Mouse (Mus musculus): ENCODE results near the gene Angptl2. TPM values are rescaled to one million over a fixed set of nuclear protein-coding genes. Genes with fewer than 3 reads are reported as not detected.
A peak's percentile ranks its signal among the peaks of the same experiment; 100 is the strongest.

Gene Angptl2
- polyA plus RNA-seq, 1 experiment from 2014 or later, result 5.6 TPM

- Histone ChIP-seq H3K4me2 (ENCODE audit: low read depth, low read length) (no peak overlapping the region), H3K9ac (ENCODE audit: low read depth, low read length) (no peak overlapping the region), H3K9me3 (replicated peaks; ENCODE audit: control insufficient read depth, low read length) (no peaks in the 10 kb centered on the region), H3K27me3 (ENCODE audit: control insufficient read depth, insufficient read depth, low read depth, low read length) (no peaks in the 10 kb centered on the region), H3K4me3 (ENCODE audit: low read depth, low read length) (no peak overlapping the region), H3K4me1 (ENCODE audit: control insufficient read depth, low read depth, low read length) (no peaks in the 10 kb centered on the region; the same call in 1 of the 2 replicates), H3K27ac (ENCODE audit: low read length) (no peak overlapping the region), H3K36me3 (ENCODE audit: control insufficient read depth, insufficient read depth) (no peaks in the 10 kb centered on the region)
- 56% methylated on average over 12 of the region's 12 CpGs for WGBS (ENCODE audit: insufficient replicate concordance)
- ATAC-seq (ENCODE audit: low read depth), result peak; percentile 69
These were observed 38.2 kb upstream of the Angptl2 start for GRCm38 (mm10) chr2:33177443-33178242.

- Histone ChIP-seq H3K36me3 (ENCODE audit: control insufficient read depth, insufficient read depth) (no peaks in the 10 kb centered on the region), H3K4me3 (ENCODE audit: low read depth, low read length) (no peak overlapping the region), H3K4me1 (ENCODE audit: control insufficient read depth, low read depth, low read length) (no peaks in the 10 kb centered on the region; the same call in 1 of the 2 replicates), H3K9ac (ENCODE audit: low read depth, low read length) (no peak overlapping the region), H3K27ac (ENCODE audit: low read length) (no peak overlapping the region), H3K4me2 (ENCODE audit: low read depth, low read length) (no peak overlapping the region), H3K9me3 (replicated peaks; ENCODE audit: control insufficient read depth, low read length) (no peaks in the 10 kb centered on the region), H3K27me3 (ENCODE audit: control insufficient read depth, insufficient read depth, low read depth, low read length) (no peaks in the 10 kb centered on the region)
- 58% methylated on average over 11 of the region's 11 CpGs for WGBS (ENCODE audit: insufficient replicate concordance)
- ATAC-seq (ENCODE audit: low read depth), result no peak
These were observed 37.5 kb upstream of the Angptl2 start for GRCm38 (mm10) chr2:33178243-33178932.

DNA sequence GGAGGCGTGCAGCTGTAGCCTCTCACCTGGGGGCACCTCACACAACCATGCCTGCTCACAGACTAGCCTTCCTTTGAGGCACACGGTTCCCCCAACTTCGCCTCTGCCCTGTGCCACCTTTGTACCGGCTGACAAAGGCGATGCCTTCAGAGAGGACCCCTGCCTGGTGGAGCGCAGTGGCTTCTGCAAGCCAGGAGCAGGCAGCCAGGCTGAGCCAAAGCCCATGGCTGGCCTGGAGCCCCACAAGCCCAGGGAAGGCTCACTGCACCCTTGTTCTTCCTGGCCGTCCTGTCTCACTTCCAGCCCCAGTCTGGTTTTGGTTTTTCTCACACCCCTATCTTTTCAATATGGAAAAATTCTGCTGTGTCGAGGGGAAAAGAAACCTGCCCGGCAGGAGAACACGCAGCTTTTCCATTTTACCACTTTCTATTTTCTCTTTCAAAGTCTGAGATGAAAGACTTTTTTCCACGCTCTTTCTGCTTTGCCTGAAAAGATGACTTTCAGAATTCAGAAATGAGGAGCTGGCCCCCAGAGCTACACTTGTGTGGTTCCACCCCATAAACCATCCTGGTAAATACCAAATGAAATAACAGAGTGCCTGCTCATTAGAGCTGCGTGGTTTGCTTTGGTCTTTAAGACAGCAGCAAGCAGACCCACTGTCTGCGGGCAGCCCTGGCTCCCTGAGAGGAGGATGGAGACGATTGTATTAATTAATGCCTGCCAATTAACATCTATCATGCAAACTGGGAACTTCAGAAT, 36.5 kb upstream of the Angptl2 start:
- 70% methylated on average over 14 of the region's 14 CpGs for WGBS (ENCODE audit: insufficient replicate concordance)
- Histone ChIP-seq H3K4me3 (ENCODE audit: low read depth, low read length) (no peak overlapping the region), H3K9ac (ENCODE audit: low read depth, low read length) (no peak overlapping the region), H3K4me1 (ENCODE audit: control insufficient read depth, low read depth, low read length) (no peaks in the 10 kb centered on the region; the same call in 1 of the 2 replicates), H3K9me3 (replicated peaks; ENCODE audit: control insufficient read depth, low read length) (no peaks in the 10 kb centered on the region), H3K27me3 (ENCODE audit: control insufficient read depth, insufficient read depth, low read depth, low read length) (no peaks in the 10 kb centered on the region), H3K4me2 (ENCODE audit: low read depth, low read length) (no peak overlapping the region), H3K36me3 (ENCODE audit: control insufficient read depth, insufficient read depth) (no peaks in the 10 kb centered on the region), H3K27ac (ENCODE audit: low read length) (no peak overlapping the region)
- ATAC-seq (ENCODE audit: low read depth), result no peak

- Histone ChIP-seq H3K4me2 (ENCODE audit: low read depth, low read length) (no peak overlapping the region), H3K27me3 (ENCODE audit: control insufficient read depth, insufficient read depth, low read depth, low read length) (no peaks in the 10 kb centered on the region), H3K9me3 (replicated peaks; ENCODE audit: control insufficient read depth, low read length) (no peaks in the 10 kb centered on the region), H3K4me3 (ENCODE audit: low read depth, low read length) (no peak overlapping the region), H3K27ac (ENCODE audit: low read length) (no peak overlapping the region), H3K9ac (ENCODE audit: low read depth, low read length) (no peak overlapping the region), H3K36me3 (ENCODE audit: control insufficient read depth, insufficient read depth) (no peaks in the 10 kb centered on the region), H3K4me1 (ENCODE audit: control insufficient read depth, low read depth, low read length) (no peaks in the 10 kb centered on the region; the same call in 1 of the 2 replicates)
- ATAC-seq (ENCODE audit: low read depth), result no peak
- WGBS (ENCODE audit: insufficient replicate concordance), result 57% methylated on average over 16 of the region's 16 CpGs
These were observed 35.8 kb upstream of the Angptl2 start for GRCm38 (mm10) chr2:33179930-33180630.

GRCm38 (mm10) chr2:33183321-33183720, 32.5 kb upstream of the Angptl2 start:
- Histone ChIP-seq H3K27me3 (ENCODE audit: control insufficient read depth, insufficient read depth, low read depth, low read length) (no peaks in the 10 kb centered on the region), H3K9me3 (replicated peaks; ENCODE audit: control insufficient read depth, low read length) (no peaks in the 10 kb centered on the region), H3K9ac (ENCODE audit: low read depth, low read length) (no peak overlapping the region), H3K4me2 (ENCODE audit: low read depth, low read length) (no peak overlapping the region), H3K4me3 (ENCODE audit: low read depth, low read length) (no peak overlapping the region), H3K27ac (ENCODE audit: low read length) (no peak overlapping the region), H3K4me1 (ENCODE audit: control insufficient read depth, low read depth, low read length) (no peaks in the 10 kb centered on the region), H3K36me3 (ENCODE audit: control insufficient read depth, insufficient read depth) (no peaks in the 10 kb centered on the region)
- 73% methylated on average over 7 of the region's 7 CpGs for WGBS (ENCODE audit: insufficient replicate concordance)
- no peak for ATAC-seq (ENCODE audit: low read depth)

DNA sequence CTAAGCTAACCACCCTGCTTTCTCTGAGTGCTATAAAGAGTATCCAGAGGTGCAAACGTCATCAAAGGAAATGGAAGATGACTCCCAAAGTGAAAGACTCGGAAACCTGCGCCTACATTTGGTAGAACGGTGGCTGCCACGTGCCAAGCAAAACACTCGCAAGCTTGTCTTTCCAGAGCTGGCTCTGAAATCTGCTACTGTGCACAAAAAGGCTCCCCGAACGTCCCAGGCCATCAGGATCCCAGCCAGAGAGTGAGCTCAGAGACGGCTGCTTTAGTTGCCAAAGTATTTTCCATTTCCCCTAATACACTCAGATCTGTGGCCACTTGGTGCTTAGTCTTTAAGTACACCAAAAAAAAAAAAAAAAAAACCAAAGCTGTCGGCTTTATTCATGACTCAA, 31.2 kb upstream of the Angptl2 start:
- Histone ChIP-seq H3K4me1 (ENCODE audit: control insufficient read depth, low read depth, low read length) (no peaks in the 10 kb centered on the region), H3K27ac (ENCODE audit: low read length) (no peak overlapping the region), H3K36me3 (ENCODE audit: control insufficient read depth, insufficient read depth) (no peaks in the 10 kb centered on the region), H3K9me3 (replicated peaks; ENCODE audit: control insufficient read depth, low read length) (no peaks in the 10 kb centered on the region), H3K27me3 (ENCODE audit: control insufficient read depth, insufficient read depth, low read depth, low read length) (no peaks in the 10 kb centered on the region), H3K4me3 (ENCODE audit: low read depth, low read length) (no peak overlapping the region), H3K9ac (ENCODE audit: low read depth, low read length) (no peak overlapping the region), H3K4me2 (ENCODE audit: low read depth, low read length) (no peak overlapping the region)
- WGBS (ENCODE audit: insufficient replicate concordance), result 72% methylated on average over 10 of the region's 10 CpGs
- no peak for ATAC-seq (ENCODE audit: low read depth)

DNA sequence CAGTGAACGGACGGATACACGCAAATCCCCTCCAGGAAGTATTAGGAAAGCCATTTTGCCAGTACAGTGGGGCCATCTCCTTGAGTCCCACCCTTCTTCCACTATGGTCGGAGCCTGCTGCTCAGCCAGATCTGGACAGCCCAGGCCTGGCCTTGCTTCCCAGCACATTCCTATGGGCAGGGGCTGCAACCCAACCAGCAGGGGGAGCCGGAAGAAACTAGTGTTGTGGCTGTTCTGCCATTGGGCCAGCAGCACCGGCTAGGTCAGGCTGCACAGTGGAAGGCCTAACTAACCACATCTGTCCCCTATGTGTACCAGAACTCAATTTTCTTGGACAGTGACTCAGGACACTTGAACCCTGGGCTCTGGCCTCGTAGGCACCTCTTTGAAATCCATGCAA, 30.6 kb upstream of the Angptl2 start:
- no peak overlapping the region for H3K9ac ChIP-seq (ENCODE audit: low read depth, low read length)
- no peak overlapping the region for H3K4me2 ChIP-seq (ENCODE audit: low read depth, low read length)
- no peaks in the 10 kb centered on the region for H3K9me3 ChIP-seq (replicated peaks; ENCODE audit: control insufficient read depth, low read length)
- H3K4me1 ChIP-seq (ENCODE audit: control insufficient read depth, low read depth, low read length), result no peaks in the 10 kb centered on the region
- H3K4me3 ChIP-seq (ENCODE audit: low read depth, low read length), result no peak overlapping the region
- no peaks in the 10 kb centered on the region for H3K27me3 ChIP-seq (ENCODE audit: control insufficient read depth, insufficient read depth, low read depth, low read length)
- H3K27ac ChIP-seq (ENCODE audit: low read length), result no peak overlapping the region
- ATAC-seq (ENCODE audit: low read depth), result no peak
- H3K36me3 ChIP-seq (ENCODE audit: control insufficient read depth, insufficient read depth), result no peaks in the 10 kb centered on the region
- 58% methylated on average over 7 of the region's 7 CpGs for WGBS (ENCODE audit: insufficient replicate concordance)

GRCm38 (mm10) chr2:33186505-33186904, 29.4 kb upstream of the Angptl2 start:
- no peak overlapping the region for H3K4me2 ChIP-seq (ENCODE audit: low read depth, low read length)
- H3K36me3 ChIP-seq (ENCODE audit: control insufficient read depth, insufficient read depth), result no peaks in the 10 kb centered on the region
- H3K9ac ChIP-seq (ENCODE audit: low read depth, low read length), result no peak overlapping the region
- H3K4me1 ChIP-seq (ENCODE audit: control insufficient read depth, low read depth, low read length), result no peaks in the 10 kb centered on the region
- no peaks in the 10 kb centered on the region for H3K27me3 ChIP-seq (ENCODE audit: control insufficient read depth, insufficient read depth, low read depth, low read length)
- no peak for ATAC-seq (ENCODE audit: low read depth)
- H3K9me3 ChIP-seq (replicated peaks; ENCODE audit: control insufficient read depth, low read length), result no peaks in the 10 kb centered on the region
- H3K27ac ChIP-seq (ENCODE audit: low read length), result no peak overlapping the region
- no peak overlapping the region for H3K4me3 ChIP-seq (ENCODE audit: low read depth, low read length)
- WGBS (ENCODE audit: insufficient replicate concordance), result 59% methylated on average over 7 of the region's 7 CpGs
